Mouse (Mus musculus) heart, embryonic 15.5 days (tissue): ENCODE data around the gene Kcnma1. TPM values are rescaled to one million over a fixed set of nuclear protein-coding genes. Genes with fewer than 3 reads are reported as not detected.

ENCODE experiments used
- ATAC-seq: fragments of 200-750 bp; cut with Nextera tagmentation; replicated peaks from 2 replicates; pipeline ENCODE4 v1.8.0; 2017; ENCODE audit warnings: low read depth, moderate TSS enrichment; ENCODE audit not compliant: insufficient number of reproducible peaks, insufficient read depth, low FRiP score
- H3K27ac ChIP-seq: fragments of 300-500 bp; sonication (generic); 2 replicates; pipeline ENCODE4 v1.5.1; 2015; ENCODE audit warnings: mild to moderate bottlenecking, inconsistent platforms
- H3K27me3 ChIP-seq: fragments of 300-500 bp; sonication (generic); 2 replicates; pipeline ENCODE4 v1.6.1; 2015; ENCODE audit warnings: inconsistent platforms
- H3K36me3 ChIP-seq: fragments of 300-500 bp; sonication (generic); 2 replicates; pipeline ENCODE4 v1.6.1; 2015; ENCODE audit warnings: mild to moderate bottlenecking, inconsistent platforms
- H3K4me1 ChIP-seq: fragments of 300-500 bp; sonication (generic); replicated peaks from 2 replicates; pipeline ENCODE4 v1.6.1; 2015; ENCODE audit warnings: inconsistent platforms
- H3K4me2 ChIP-seq: fragments of 300-500 bp; sonication (generic); 2 replicates; pipeline ENCODE4 v1.6.1; 2015; ENCODE audit warnings: inconsistent platforms, mild to moderate bottlenecking, moderate library complexity
- H3K4me3 ChIP-seq: fragments of 300-500 bp; sonication (generic); 2 replicates; pipeline ENCODE4 v1.5.1; 2015; ENCODE audit warnings: mild to moderate bottlenecking, inconsistent platforms
- H3K9ac ChIP-seq: fragments of 300-500 bp; sonication (generic); 2 replicates; pipeline ENCODE4 v1.6.1; 2015; ENCODE audit warnings: mild to moderate bottlenecking, inconsistent platforms
- H3K9me3 ChIP-seq: fragments of 300-500 bp; sonication (generic); replicated peaks from 2 replicates; pipeline ENCODE4 v1.6.1; 2016; ENCODE audit warnings: inconsistent platforms
- WGBS: fragments of 180-500 bp; shearing (Covaris S2); methylation state at CpG from one replicate; pipeline ENCODE4 v1.1.7; 2015; ENCODE audit warnings: mixed read lengths; 5-methylcytosine and 5-hydroxymethylcytosine counted together
- polyA plus RNA-seq: library from polyadenylated mRNA; unstranded; fragments of >200 nt; fragmentation: Nextera tagmentation; extraction: Ambion mirVana; gene quantifications from 2 replicates; pipeline ENCODE4 v1.2.1, GENCODE M21; 2015

Gene Kcnma1
- polyA plus RNA-seq, 1 experiment from 2014 or later = 0.23 TPM

- no peaks in the 10 kb centered on the region for H3K36me3 ChIP-seq
- 65% methylated on average over 6 of the region's 6 CpGs for WGBS
- H3K4me2 ChIP-seq = no peak overlapping the region
- H3K9ac ChIP-seq = no peak overlapping the region
- no peaks in the 10 kb centered on the region for H3K9me3 ChIP-seq
- H3K4me1 ChIP-seq = no peaks in the 10 kb centered on the region
- no peak for ATAC-seq
- H3K27ac ChIP-seq = no peak overlapping the region
- no peaks in the 10 kb centered on the region; the same call in 1 of the 2 replicates for H3K27me3 ChIP-seq
- H3K4me3 ChIP-seq = no peak overlapping the region
Measured at GRCm38 (mm10) chr14:23523825-23524491, 490.3 kb downstream of the Kcnma1 start.

- Histone ChIP-seq H3K4me1 (no peaks in the 10 kb centered on the region), H3K36me3 (no peaks in the 10 kb centered on the region), H3K27ac (no peak overlapping the region), H3K4me2 (no peak overlapping the region), H3K27me3 (no peaks in the 10 kb centered on the region; the same call in 1 of the 2 replicates), H3K4me3 (no peak overlapping the region), H3K9me3 (no peaks in the 10 kb centered on the region), H3K9ac (no peak overlapping the region)
- 76% methylated on average over 4 of the region's 4 CpGs for WGBS
- no peak for ATAC-seq
Measured at GRCm38 (mm10) chr14:23522606-23523159, 491.6 kb downstream of the Kcnma1 start.

DNA sequence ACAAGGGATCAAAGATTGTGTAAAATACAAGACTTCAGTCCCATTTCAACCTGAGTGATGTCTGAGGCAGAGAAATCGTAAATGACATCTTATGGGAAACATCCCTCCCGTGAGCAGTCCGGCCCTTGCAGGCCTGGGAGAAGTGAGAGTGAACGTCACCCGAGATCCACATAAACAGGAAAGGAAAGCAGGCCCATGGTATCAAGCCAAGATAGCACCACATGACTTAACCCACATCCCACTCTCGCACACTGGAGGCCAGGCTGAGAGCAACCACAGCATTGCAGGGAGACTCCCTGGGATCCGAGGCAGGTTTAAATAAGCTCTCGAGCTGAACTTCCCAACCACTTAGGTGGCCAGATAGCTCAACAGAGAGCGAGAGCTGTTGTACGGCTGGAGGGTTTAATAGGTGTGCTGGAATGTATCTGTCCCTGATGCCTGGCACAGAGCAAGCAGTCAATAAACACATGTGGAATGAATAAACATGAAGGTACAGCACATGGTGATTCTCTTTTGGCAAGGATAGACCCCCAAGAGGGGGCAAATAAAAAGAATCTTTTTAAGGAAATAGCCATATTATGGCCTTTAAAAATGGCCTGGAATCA lies 493.1 kb downstream of the Kcnma1 start:
- Histone ChIP-seq H3K4me2 (no peak overlapping the region), H3K9ac (no peak overlapping the region), H3K9me3 (no peaks in the 10 kb centered on the region), H3K4me1 (no peaks in the 10 kb centered on the region), H3K27ac (no peak overlapping the region), H3K36me3 (no peaks in the 10 kb centered on the region), H3K4me3 (no peak overlapping the region), H3K27me3 (no peaks in the 10 kb centered on the region; the same call in 1 of the 2 replicates)
- ATAC-seq = no peak
- WGBS = 49% methylated on average over 10 of the region's 10 CpGs

- Histone ChIP-seq H3K9ac (no peak overlapping the region), H3K27ac (no peak overlapping the region), H3K4me2 (no peak overlapping the region), H3K9me3 (no peaks in the 10 kb centered on the region), H3K36me3 (no peaks in the 10 kb centered on the region), H3K4me1 (no peaks in the 10 kb centered on the region), H3K27me3 (no peaks in the 10 kb centered on the region), H3K4me3 (no peak overlapping the region)
- ATAC-seq = no peak
- 91% methylated on average over 2 of the region's 2 CpGs for WGBS
Measured at GRCm38 (mm10) chr14:23517374-23517773, 496.9 kb downstream of the Kcnma1 start.

DNA sequence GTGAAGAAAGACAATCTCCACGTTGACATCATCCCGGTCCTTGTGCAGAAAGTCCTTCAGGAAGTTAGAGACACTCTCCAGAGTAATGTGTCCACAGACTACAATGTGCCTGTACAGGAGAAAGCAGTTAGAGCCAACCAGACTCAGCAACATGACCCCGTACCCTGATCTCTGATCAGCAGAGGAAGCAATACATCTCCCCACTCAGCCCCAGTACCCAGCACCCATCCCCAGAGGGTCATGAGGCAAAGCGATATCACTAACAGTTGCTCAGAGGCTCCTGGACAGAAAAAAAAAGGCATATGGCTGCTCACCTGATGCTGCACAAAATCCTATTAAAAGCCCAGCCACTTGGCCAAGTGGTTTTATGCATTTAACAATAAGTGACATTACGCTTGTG lies 504.5 kb downstream of the Kcnma1 start:
- no peak for ATAC-seq
- Histone ChIP-seq H3K9ac (no peak overlapping the region), H3K36me3 (no peaks in the 10 kb centered on the region), H3K4me3 (no peak overlapping the region), H3K9me3 (no peaks in the 10 kb centered on the region), H3K4me1 (no peaks in the 10 kb centered on the region), H3K4me2 (no peak overlapping the region), H3K27me3 (no peaks in the 10 kb centered on the region), H3K27ac (no peak overlapping the region)
- WGBS = 66% methylated on average over 5 of the region's 5 CpGs

DNA sequence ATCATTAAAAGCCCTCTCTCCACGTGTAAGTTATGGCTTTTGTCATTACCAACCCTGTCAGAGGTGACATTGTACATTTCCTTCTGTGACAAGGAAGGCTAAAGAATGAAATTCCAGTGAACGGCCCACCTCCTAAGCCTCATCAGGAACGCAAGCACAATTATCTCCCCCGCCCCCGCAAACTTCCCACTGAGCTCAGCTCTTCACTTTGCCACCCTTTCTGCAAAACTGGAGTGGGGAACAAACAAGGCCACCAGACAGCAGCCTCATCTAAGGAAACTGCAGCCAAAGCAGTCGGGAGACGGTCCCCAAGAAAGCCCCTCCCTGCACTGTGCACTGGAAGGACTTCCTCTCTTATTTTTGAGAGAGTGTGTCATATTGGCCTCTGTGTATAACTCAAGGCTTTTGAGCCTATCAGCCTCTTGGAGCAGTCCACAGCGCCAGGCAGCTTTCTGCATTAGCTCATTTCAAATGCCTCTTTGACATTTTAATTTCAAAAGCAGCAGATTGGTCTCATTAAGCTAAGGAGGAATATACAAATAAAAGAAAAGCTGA lies 512.0 kb downstream of the Kcnma1 start:
- 21% methylated on average over 8 of the region's 8 CpGs for WGBS
- H3K4me1 ChIP-seq = peaks cover 10% of the 10 kb centered on the region

GRCm38 (mm10) chr14:23496801-23497200 lies 517.5 kb downstream of the Kcnma1 start:
- 87% methylated on average over 3 of the region's 3 CpGs for WGBS

More for the DNA sequence above, 512.0 kb downstream of the Kcnma1 start:
- ATAC-seq = no peak
- H3K4me3 ChIP-seq = no peak overlapping the region
- no peaks in the 10 kb centered on the region for H3K27me3 ChIP-seq
- no peaks in the 10 kb centered on the region for H3K9me3 ChIP-seq
- H3K9ac ChIP-seq = no peak overlapping the region
- H3K4me2 ChIP-seq = peak overlapping the region; percentile 22; the same call in 1 of the 2 replicates
- no peak overlapping the region for H3K27ac ChIP-seq
- no peaks in the 10 kb centered on the region for H3K36me3 ChIP-seq

GRCm38 (mm10) chr14:23496236-23496740 lies 518.0 kb downstream of the Kcnma1 start:
- 68% methylated on average over 4 of the region's 4 CpGs for WGBS
- Histone ChIP-seq H3K4me2 (no peak overlapping the region), H3K9ac (no peak overlapping the region), H3K9me3 (no peaks in the 10 kb centered on the region), H3K27me3 (no peaks in the 10 kb centered on the region), H3K27ac (no peak overlapping the region), H3K4me1 (no peaks in the 10 kb centered on the region), H3K36me3 (no peaks in the 10 kb centered on the region), H3K4me3 (no peak overlapping the region)
- ATAC-seq = no peak

More at GRCm38 (mm10) chr14:23496801-23497200, 517.5 kb downstream of the Kcnma1 start:
- no peaks in the 10 kb centered on the region for H3K27me3 ChIP-seq
- ATAC-seq = no peak
- H3K27ac ChIP-seq = no peak overlapping the region
- no peak overlapping the region for H3K4me2 ChIP-seq
- H3K4me1 ChIP-seq = peaks cover under 1% of the 10 kb centered on the region; the same call in 1 of the 2 replicates
- no peaks in the 10 kb centered on the region for H3K36me3 ChIP-seq
- no peak overlapping the region for H3K4me3 ChIP-seq
- no peaks in the 10 kb centered on the region for H3K9me3 ChIP-seq
- H3K9ac ChIP-seq = no peak overlapping the region

- H3K36me3 ChIP-seq = no peaks in the 10 kb centered on the region
- H3K9me3 ChIP-seq = no peaks in the 10 kb centered on the region
- no peak overlapping the region for H3K4me3 ChIP-seq
- no peak overlapping the region for H3K4me2 ChIP-seq
- H3K9ac ChIP-seq = no peak overlapping the region
- no peak overlapping the region for H3K27ac ChIP-seq
- no peaks in the 10 kb centered on the region for H3K4me1 ChIP-seq
- no peaks in the 10 kb centered on the region for H3K27me3 ChIP-seq
- 53% methylated on average over 3 of the region's 3 CpGs for WGBS
- no peak for ATAC-seq
Measured at GRCm38 (mm10) chr14:23494496-23494800, 519.8 kb downstream of the Kcnma1 start.

GRCm38 (mm10) chr14:23493750-23494495 lies 520.4 kb downstream of the Kcnma1 start:
- Histone ChIP-seq H3K9me3 (no peaks in the 10 kb centered on the region), H3K27me3 (no peaks in the 10 kb centered on the region), H3K4me2 (no peak overlapping the region), H3K4me1 (no peaks in the 10 kb centered on the region), H3K27ac (no peak overlapping the region), H3K36me3 (no peaks in the 10 kb centered on the region), H3K9ac (no peak overlapping the region), H3K4me3 (no peak overlapping the region)
- whole genome bisulfite sequencing = 74% methylated on average over 8 of the region's 8 CpGs
- no peak for ATAC-seq
